Mouse (Mus musculus) neural tube, embryonic 11.5 days (tissue): Measurements from ENCODE around the gene Pde2a. TPM values are rescaled to one million over a fixed set of nuclear protein-coding genes. Genes with fewer than 3 reads are reported as not detected.

Experiments
- ATAC-seq: fragments of 200-750 bp; cut with Nextera tagmentation; 2 replicates; pipeline ENCODE4 v1.8.0; 2017; ENCODE audit warnings: moderate number of reproducible peaks, mild to moderate bottlenecking, moderate TSS enrichment, moderate library complexity; ENCODE audit not compliant: insufficient read depth, low FRiP score, low TSS enrichment
- DNase-seq: peaks from one replicate; pipeline ENCODE4 v3.0.0-alpha.2; 2015; ENCODE audit warnings: low spot score
- H3K27ac ChIP-seq: fragments of 300-500 bp; sonication (generic); 2 replicates; pipeline ENCODE4 v1.5.1; 2014; ENCODE audit warnings: low read depth, mild to moderate bottlenecking, low read length
- H3K27me3 ChIP-seq: fragments of 300-500 bp; sonication (generic); 2 replicates; pipeline ENCODE4 v1.6.1; 2014; ENCODE audit warnings: mild to moderate bottlenecking, low read length, mixed read lengths; ENCODE audit not compliant: control insufficient read depth, insufficient read depth
- H3K36me3 ChIP-seq: fragments of 300-500 bp; sonication (generic); 2 replicates; pipeline ENCODE4 v1.6.1; 2014; ENCODE audit warnings: mild to moderate bottlenecking, low read length, moderate library complexity, mixed read lengths; ENCODE audit not compliant: control insufficient read depth, insufficient read depth
- H3K4me1 ChIP-seq: fragments of 300-500 bp; sonication (generic); 2 replicates; pipeline ENCODE4 v1.6.1; 2014; ENCODE audit warnings: low read length, mixed read lengths; ENCODE audit not compliant: control insufficient read depth, insufficient read depth
- H3K4me2 ChIP-seq: fragments of 300-500 bp; sonication (generic); 2 replicates; pipeline ENCODE4 v1.6.1; 2014; ENCODE audit warnings: low read depth, mild to moderate bottlenecking, moderate library complexity
- H3K4me3 ChIP-seq: fragments of 300-500 bp; sonication (generic); 2 replicates; pipeline ENCODE4 v1.5.1; 2014; ENCODE audit warnings: low read depth, low read length
- H3K9ac ChIP-seq: fragments of 300-500 bp; sonication (generic); 2 replicates; pipeline ENCODE4 v1.6.1; 2014; ENCODE audit warnings: mild to moderate bottlenecking, low read length
- H3K9me3 ChIP-seq: fragments of 300-500 bp; sonication (generic); 2 replicates; pipeline ENCODE4 v1.6.1; 2016; ENCODE audit warnings: low read length; ENCODE audit not compliant: control insufficient read depth
- WGBS: fragments of 180-500 bp; shearing (Covaris S2); extraction: QIAGEN DNeasy Blood & Tissue Kit; methylation state at CpG from one replicate; pipeline ENCODE4 v1.1.7; 2014; 5-methylcytosine and 5-hydroxymethylcytosine counted together
- polyA plus RNA-seq: library from polyadenylated mRNA; unstranded; fragments of >200 nt; fragmentation: Nextera tagmentation; extraction: Ambion mirVana; gene quantifications from 2 replicates; pipeline ENCODE4 v1.2.1, GENCODE M21; 2014

Pde2a gene
- polyA plus RNA-seq, 1 experiment from 2014 or later, result 26.2 TPM

DNA sequence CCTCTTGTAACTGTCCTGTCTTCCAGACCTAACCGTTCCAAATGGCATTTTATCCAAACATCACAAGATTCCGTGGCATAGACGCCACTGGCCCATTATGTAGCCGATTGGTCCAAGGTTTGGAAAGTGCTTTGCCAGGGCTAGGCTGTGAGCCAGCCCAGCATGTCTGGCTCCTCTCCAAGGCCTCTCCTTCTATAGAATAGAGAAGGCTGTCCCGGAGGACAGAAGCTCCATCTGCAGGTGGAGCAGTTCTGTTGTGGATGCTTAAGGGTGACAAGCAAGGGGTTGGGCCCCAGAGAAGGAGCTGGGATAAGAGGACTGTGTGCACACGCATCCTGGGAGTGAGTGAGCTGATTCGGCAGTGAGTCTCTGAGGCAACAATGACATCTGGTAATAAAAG lies 92.2 kb downstream of the Pde2a start:
- Histone ChIP-seq H3K27ac (no peak overlapping the region), H3K36me3 (no peaks in the 10 kb centered on the region), H3K4me2 (no peak overlapping the region), H3K4me3 (no peak overlapping the region), H3K9me3 (no peaks in the 10 kb centered on the region), H3K4me1 (no peaks in the 10 kb centered on the region), H3K9ac (no peak overlapping the region), H3K27me3 (no peaks in the 10 kb centered on the region)
- 76% methylated on average over 7 of the region's 7 CpGs for WGBS
- ATAC-seq (no peak), DNase-seq (no peak)

DNA sequence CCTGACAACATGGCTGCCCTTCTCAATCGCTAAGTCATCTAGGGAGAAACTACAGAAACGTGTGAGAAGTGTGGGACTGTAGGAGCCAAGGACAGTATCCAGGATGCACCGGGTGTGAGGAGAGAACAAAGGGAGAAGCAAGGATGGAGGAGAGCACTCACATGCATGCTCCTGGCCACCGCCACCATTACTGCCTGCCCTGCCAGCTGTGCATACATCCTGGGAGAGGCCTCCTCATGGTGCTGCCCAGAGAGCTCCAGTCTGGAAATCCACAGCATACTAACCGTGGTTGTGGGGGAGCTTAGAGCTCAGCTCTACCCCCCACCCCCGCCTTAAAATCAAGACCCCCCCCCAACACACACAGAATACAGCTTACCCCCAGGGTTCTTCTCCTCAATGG lies 93.3 kb downstream of the Pde2a start:
- Histone ChIP-seq H3K4me1 (no peaks in the 10 kb centered on the region), H3K36me3 (no peaks in the 10 kb centered on the region), H3K4me3 (no peak overlapping the region), H3K4me2 (no peak overlapping the region), H3K27ac (no peak overlapping the region), H3K27me3 (no peaks in the 10 kb centered on the region), H3K9me3 (no peaks in the 10 kb centered on the region), H3K9ac (no peak overlapping the region)
- ATAC-seq (no peak), DNase-seq (no peak)
- WGBS, result 77% methylated on average over 6 of the region's 6 CpGs

- H3K4me3 ChIP-seq, result no peak overlapping the region
- 51% methylated on average over 6 of the region's 6 CpGs for WGBS
Observed at GRCm38 (mm10) chr7:101515295-101515694, 93.8 kb downstream of the Pde2a start.

GRCm38 (mm10) chr7:101516460-101516859 lies 95.0 kb downstream of the Pde2a start:
- H3K27ac ChIP-seq, result no peak overlapping the region
- no peaks in the 10 kb centered on the region for H3K4me1 ChIP-seq
- no peaks in the 10 kb centered on the region for H3K36me3 ChIP-seq
- DNase-seq, result no peak
- no peak overlapping the region for H3K4me2 ChIP-seq
- H3K9me3 ChIP-seq, result no peaks in the 10 kb centered on the region
- 60% methylated on average over 6 of the region's 6 CpGs for WGBS
- H3K4me3 ChIP-seq, result no peak overlapping the region
- ATAC-seq, result no peak
- H3K9ac ChIP-seq, result no peak overlapping the region
- H3K27me3 ChIP-seq, result no peaks in the 10 kb centered on the region

More at GRCm38 (mm10) chr7:101515295-101515694, 93.8 kb downstream of the Pde2a start:
- H3K4me2 ChIP-seq, result no peak overlapping the region
- H3K27me3 ChIP-seq, result no peaks in the 10 kb centered on the region
- H3K27ac ChIP-seq, result no peak overlapping the region
- H3K9ac ChIP-seq, result no peak overlapping the region
- no peak for DNase-seq
- no peaks in the 10 kb centered on the region for H3K9me3 ChIP-seq
- H3K36me3 ChIP-seq, result no peaks in the 10 kb centered on the region
- ATAC-seq, result no peak
- H3K4me1 ChIP-seq, result no peaks in the 10 kb centered on the region

DNA sequence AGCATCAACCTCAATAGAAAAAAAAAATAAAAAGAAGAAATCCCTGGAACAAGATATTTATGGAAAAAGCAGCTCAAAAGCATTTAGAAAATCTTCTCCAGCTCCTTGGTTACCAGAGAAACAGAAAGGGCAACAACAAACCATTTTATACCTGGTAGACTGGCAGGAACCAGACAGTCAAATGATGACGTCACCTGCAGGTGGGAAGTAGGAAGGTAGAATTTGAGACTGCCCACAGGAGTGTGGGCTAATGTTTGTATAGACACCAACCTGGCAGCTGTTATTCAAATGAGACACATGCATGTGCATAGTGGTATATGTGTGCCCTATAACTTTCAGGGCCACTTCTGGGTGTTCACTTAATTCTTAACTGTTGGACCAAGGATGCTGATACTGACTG lies 100.2 kb downstream of the Pde2a start:
- H3K4me2 ChIP-seq, result no peak overlapping the region
- no peak overlapping the region for H3K27ac ChIP-seq
- H3K9me3 ChIP-seq, result no peaks in the 10 kb centered on the region
- ATAC-seq (no peak), DNase-seq (no peak)
- H3K9ac ChIP-seq, result no peak overlapping the region
- H3K27me3 ChIP-seq, result no peaks in the 10 kb centered on the region
- no peaks in the 10 kb centered on the region for H3K36me3 ChIP-seq
- H3K4me1 ChIP-seq, result no peaks in the 10 kb centered on the region
- H3K4me3 ChIP-seq, result no peak overlapping the region
- WGBS, result 79% methylated on average over 1 of the region's 1 CpGs

- H3K4me3 ChIP-seq, result no peak overlapping the region
- 55% methylated on average over 2 of the region's 2 CpGs for WGBS
- H3K27ac ChIP-seq, result no peak overlapping the region
- no peak for ATAC-seq
- no peaks in the 10 kb centered on the region for H3K27me3 ChIP-seq
- no peak overlapping the region for H3K4me2 ChIP-seq
- no peak for DNase-seq
- H3K9ac ChIP-seq, result no peak overlapping the region
- no peaks in the 10 kb centered on the region for H3K4me1 ChIP-seq
- no peaks in the 10 kb centered on the region for H3K36me3 ChIP-seq
- no peaks in the 10 kb centered on the region for H3K9me3 ChIP-seq
Observed at GRCm38 (mm10) chr7:101523205-101523604, 101.7 kb downstream of the Pde2a start.

DNA sequence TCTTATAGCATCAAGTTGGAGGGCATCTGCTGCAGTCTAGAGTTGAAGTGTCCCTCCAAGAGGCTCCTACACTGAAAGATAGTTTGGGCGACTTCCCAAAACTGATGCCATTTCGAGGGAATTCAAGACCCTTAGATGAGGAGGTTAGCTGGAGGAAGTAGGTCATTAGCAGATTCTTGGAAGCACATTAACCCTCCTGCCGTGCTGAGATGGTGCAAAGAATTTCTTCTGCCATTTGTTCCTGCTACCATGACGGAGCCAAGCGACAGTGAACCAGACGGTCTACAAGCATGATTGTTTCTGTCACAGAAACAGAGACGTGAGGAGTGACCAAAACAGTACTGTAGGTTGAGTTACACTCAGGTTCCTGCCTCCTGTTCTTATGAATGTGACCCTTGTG lies 105.0 kb downstream of the Pde2a start:
- Histone ChIP-seq H3K4me3 (no peak overlapping the region), H3K27ac (no peak overlapping the region), H3K9me3 (no peaks in the 10 kb centered on the region), H3K4me2 (no peak overlapping the region), H3K4me1 (no peaks in the 10 kb centered on the region), H3K27me3 (no peaks in the 10 kb centered on the region), H3K36me3 (no peaks in the 10 kb centered on the region), H3K9ac (no peak overlapping the region)
- 72% methylated on average over 7 of the region's 7 CpGs for WGBS
- ATAC-seq (no peak), DNase-seq (no peak)

DNA sequence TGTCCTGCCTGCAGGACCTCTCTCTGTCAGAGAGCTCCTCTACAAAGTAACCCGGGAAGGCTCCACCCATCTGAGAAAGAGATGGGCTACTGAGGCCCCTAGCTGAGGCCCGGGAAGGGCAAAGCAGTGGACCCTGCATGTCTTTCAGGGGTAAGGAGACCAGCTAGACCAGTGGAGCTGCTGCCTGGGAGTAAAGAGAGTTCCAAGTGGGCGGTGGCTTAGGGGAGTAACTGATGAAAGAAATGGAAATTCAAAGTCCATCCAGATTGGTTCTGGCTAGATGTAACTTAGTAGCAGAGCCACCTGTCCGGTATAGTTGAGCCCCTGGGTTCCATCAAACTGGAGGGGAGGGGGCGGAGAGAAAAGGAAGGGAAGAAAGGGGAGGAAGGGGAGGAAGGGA lies 112.9 kb downstream of the Pde2a start:
- Histone ChIP-seq H3K9ac (no peak overlapping the region), H3K4me1 (no peaks in the 10 kb centered on the region), H3K4me3 (no peak overlapping the region), H3K36me3 (no peaks in the 10 kb centered on the region), H3K4me2 (no peak overlapping the region), H3K27ac (no peak overlapping the region), H3K9me3 (no peaks in the 10 kb centered on the region), H3K27me3 (no peaks in the 10 kb centered on the region)
- ATAC-seq (no peak), DNase-seq (no peak)
- 23% methylated on average over 5 of the region's 5 CpGs for WGBS

DNA sequence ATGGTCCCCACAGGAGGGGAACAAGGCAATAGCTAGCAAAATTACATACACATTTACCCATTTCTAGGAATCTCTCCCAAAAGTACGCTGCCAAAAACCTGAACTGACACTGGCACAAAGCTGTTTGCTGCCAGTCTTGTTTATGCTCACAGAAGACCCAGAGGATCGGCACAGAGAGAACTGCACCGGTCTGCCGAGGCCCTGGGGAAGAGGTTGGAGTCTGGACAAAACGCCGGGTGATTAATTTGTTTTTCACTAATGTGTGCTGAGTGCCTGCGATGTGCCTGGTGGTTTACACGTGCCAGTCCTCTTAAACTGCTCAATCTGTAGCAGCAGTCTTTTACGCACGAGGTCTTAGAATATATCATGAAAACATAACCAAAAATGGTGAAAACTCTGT lies 113.6 kb downstream of the Pde2a start:
- 71% methylated on average over 10 of the region's 10 CpGs for WGBS
- Histone ChIP-seq H3K9ac (no peak overlapping the region), H3K36me3 (no peaks in the 10 kb centered on the region), H3K9me3 (no peaks in the 10 kb centered on the region), H3K27me3 (no peaks in the 10 kb centered on the region), H3K4me2 (no peak overlapping the region), H3K4me1 (no peaks in the 10 kb centered on the region), H3K4me3 (no peak overlapping the region), H3K27ac (no peak overlapping the region)
- DNase-seq, result no peak
- no peak for ATAC-seq
